Mouse (Mus musculus): ENCODE data around the gene Bpifa2. TPM values are rescaled to one million over a fixed set of nuclear protein-coding genes. Genes with fewer than 3 reads are reported as not detected.

Bpifa2 gene
- total RNA-seq, 1 experiment, result not detected

- Histone ChIP-seq H3K36me3 (ENCODE audit: control insufficient read depth, insufficient read depth, low read length, poor library complexity, severe bottlenecking) (no peaks in the 10 kb centered on the region), H3K9me3 (ENCODE audit: control insufficient read depth, insufficient read depth, low read depth, low read length) (no peaks in the 10 kb centered on the region), H3K4me3 (ENCODE audit: insufficient read depth in 1 of 2, low read depth in 1 of 2, low read length in 2 of 2, poor library complexity in 1 of 2, severe bottlenecking in 1 of 2) (no peak overlapping the region), H3K9ac (ENCODE audit: insufficient read depth, low read depth, low read length, poor library complexity, severe bottlenecking) (no peak overlapping the region), H3K4me1 (ENCODE audit: control insufficient read depth in 2 of 2, insufficient read depth in 2 of 2, low read length in 2 of 2, poor library complexity in 1 of 2) (no peaks in the 10 kb centered on the region), H3K27ac (ENCODE audit: insufficient read depth, low read depth, low read length, poor library complexity, severe bottlenecking) (no peak overlapping the region)
- in situ Hi-C loops (cut with MboI; ENCODE audit: low sequenced_read_pairs in 2 of 2, unreplicated experiment in 2 of 2), result no loop called here
- peak; percentile 51 for DNase-seq (ENCODE audit: low read depth, low spot score)
- TF ChIP-seq ZNF384 (IDR thresholded peaks at IDR 0.05; ENCODE audit: low read depth, low read length) (no peak), HCFC1 (IDR thresholded peaks at IDR 0.05; ENCODE audit: borderline replicate concordance, insufficient read depth, low read length) (no peak), ZC3H11A (IDR thresholded peaks at IDR 0.05; ENCODE audit: borderline replicate concordance, low read depth, low read length) (no peak), MAFK (IDR thresholded peaks at IDR 0.05; ENCODE audit: insufficient read depth, low read depth, low read length) (no peak), CHD2 (IDR thresholded peaks at IDR 0.05; ENCODE audit: low read depth, low read length) (no peak)
Observed at GRCm38 (mm10) chr2:154038932-154039331, 30.9 kb downstream of the Bpifa2 start.

- H3K4me3 ChIP-seq (ENCODE audit: insufficient read depth in 1 of 2, low read depth in 1 of 2, low read length in 2 of 2, poor library complexity in 1 of 2, severe bottlenecking in 1 of 2), result no peak overlapping the region
- DNase-seq (ENCODE audit: low read depth, low spot score), result no peak
Observed at GRCm38 (mm10) chr2:154044743-154045142, 36.7 kb downstream of the Bpifa2 start.

GRCm38 (mm10) chr2:154058690-154059089, 50.6 kb downstream of the Bpifa2 start:
- Histone ChIP-seq H3K4me1 (ENCODE audit: control insufficient read depth in 2 of 2, insufficient read depth in 2 of 2, low read length in 2 of 2, poor library complexity in 1 of 2) (no peaks in the 10 kb centered on the region), H3K9me3 (ENCODE audit: control insufficient read depth, insufficient read depth, low read depth, low read length) (no peaks in the 10 kb centered on the region), H3K27ac (ENCODE audit: insufficient read depth, low read depth, low read length, poor library complexity, severe bottlenecking) (no peak overlapping the region), H3K4me3 (ENCODE audit: insufficient read depth in 1 of 2, low read depth in 1 of 2, low read length in 2 of 2, poor library complexity in 1 of 2, severe bottlenecking in 1 of 2) (no peak overlapping the region), H3K9ac (ENCODE audit: insufficient read depth, low read depth, low read length, poor library complexity, severe bottlenecking) (no peak overlapping the region), H3K36me3 (ENCODE audit: control insufficient read depth, insufficient read depth, low read length, poor library complexity, severe bottlenecking) (no peaks in the 10 kb centered on the region)
- no peak for TF ChIP-seq HCFC1 (IDR thresholded peaks at IDR 0.05; ENCODE audit: borderline replicate concordance, insufficient read depth, low read length)
- in situ Hi-C loops (cut with MboI; ENCODE audit: low sequenced_read_pairs in 2 of 2, unreplicated experiment in 2 of 2), result no loop called here
- no peak for DNase-seq (ENCODE audit: low read depth, low spot score)

More at GRCm38 (mm10) chr2:154044743-154045142, 36.7 kb downstream of the Bpifa2 start:
- in situ Hi-C loops (cut with MboI; ENCODE audit: low sequenced_read_pairs in 2 of 2, unreplicated experiment in 2 of 2), result no loop called here
- H3K27ac ChIP-seq (ENCODE audit: insufficient read depth, low read depth, low read length, poor library complexity, severe bottlenecking), result no peak overlapping the region
- no peaks in the 10 kb centered on the region for H3K4me1 ChIP-seq (ENCODE audit: control insufficient read depth in 2 of 2, insufficient read depth in 2 of 2, low read length in 2 of 2, poor library complexity in 1 of 2)
- H3K36me3 ChIP-seq (ENCODE audit: control insufficient read depth, insufficient read depth, low read length, poor library complexity, severe bottlenecking), result no peaks in the 10 kb centered on the region
- H3K9me3 ChIP-seq (ENCODE audit: control insufficient read depth, insufficient read depth, low read depth, low read length), result no peaks in the 10 kb centered on the region
- TF ChIP-seq ZC3H11A (IDR thresholded peaks at IDR 0.05; ENCODE audit: borderline replicate concordance, low read depth, low read length) (no peak), ZNF384 (IDR thresholded peaks at IDR 0.05; ENCODE audit: low read depth, low read length) (no peak), MAFK (IDR thresholded peaks at IDR 0.05; ENCODE audit: insufficient read depth, low read depth, low read length) (no peak), HCFC1 (IDR thresholded peaks at IDR 0.05; ENCODE audit: borderline replicate concordance, insufficient read depth, low read length) (no peak), CHD2 (IDR thresholded peaks at IDR 0.05; ENCODE audit: low read depth, low read length) (no peak)
- H3K9ac ChIP-seq (ENCODE audit: insufficient read depth, low read depth, low read length, poor library complexity, severe bottlenecking), result no peak overlapping the region

Other genes with a start within 250 kb of the Bpifa2 start
- gene Efcab8, start 228.3 kb upstream of the Bpifa2 start, total RNA-seq (2012; rRNA removed), result 1.2 TPM in 2 replicates
- gene Sun5, start 137.2 kb upstream of the Bpifa2 start, total RNA-seq (2012; rRNA removed), result not detected in 2 replicates
- not detected in 2 replicates for gene Bpifb2, start 133.2 kb upstream of the Bpifa2 start, total RNA-seq (2012; rRNA removed)
- gene Bpifb6, start 107.9 kb upstream of the Bpifa2 start, total RNA-seq (2012; rRNA removed), result not detected in 2 replicates
- gene Bpifb3, start 90.0 kb upstream of the Bpifa2 start, total RNA-seq (2012; rRNA removed), result not detected in 2 replicates
- not detected in 2 replicates for gene Bpifb4, start 70.1 kb upstream of the Bpifa2 start, total RNA-seq (2012; rRNA removed)
- gene Bpifa6, start 33.3 kb upstream of the Bpifa2 start, total RNA-seq (2012; rRNA removed), result not detected in 2 replicates
- not detected in 2 replicates for gene Bpifa3, start 122.1 kb downstream of the Bpifa2 start, total RNA-seq (2012; rRNA removed)
- gene Bpifa1, start 134.6 kb downstream of the Bpifa2 start, total RNA-seq (2012; rRNA removed), result not detected in 2 replicates
- gene Bpifa5, start 154.3 kb downstream of the Bpifa2 start, total RNA-seq (2012; rRNA removed), result not detected in 2 replicates
- 0.11 and 0.18 TPM in 2 replicates for gene Bpifb1, start 182.6 kb downstream of the Bpifa2 start, total RNA-seq (2012; rRNA removed)
- gene Bpifb5, start 215.5 kb downstream of the Bpifa2 start, total RNA-seq (2012; rRNA removed), result 0.36 TPM in 1 of 2 replicates, not detected in the other
- not detected in 2 replicates for gene Bpifb9a, start 249.6 kb downstream of the Bpifa2 start, total RNA-seq (2012; rRNA removed)

Measured in ES-E14 (cell line).